Mouse (Mus musculus) brain, embryonic 14.5 days (tissue): ENCODE measurements at regions not wholly inside any gene's neighbourhood (a gene's known extent, or its start where the extent isn't known, plus 50 kb on each side); places are given as distances from the start of the nearest gene placed in this dataset.

Experiments
- CTCF ChIP-seq: fragments of 200-500 bp; IDR thresholded peaks from 2 replicates; pipeline ENCODE4 v1.5.1; 2012; ENCODE audit warnings: inconsistent platforms, mild to moderate bottlenecking, moderate library complexity, borderline replicate concordance; ENCODE audit not compliant: insufficient read depth, insufficient read length; ENCODE audit errors: extremely low read depth
- POLR2A ChIP-seq: fragments of 200-500 bp; IDR thresholded peaks from 2 replicates; pipeline ENCODE4 v1.6.1; 2012; ENCODE audit warnings: mild to moderate bottlenecking, inconsistent platforms, borderline replicate concordance; ENCODE audit not compliant: poor library complexity, insufficient read depth, insufficient read length, severe bottlenecking; ENCODE audit errors: extremely low read depth

DNA sequence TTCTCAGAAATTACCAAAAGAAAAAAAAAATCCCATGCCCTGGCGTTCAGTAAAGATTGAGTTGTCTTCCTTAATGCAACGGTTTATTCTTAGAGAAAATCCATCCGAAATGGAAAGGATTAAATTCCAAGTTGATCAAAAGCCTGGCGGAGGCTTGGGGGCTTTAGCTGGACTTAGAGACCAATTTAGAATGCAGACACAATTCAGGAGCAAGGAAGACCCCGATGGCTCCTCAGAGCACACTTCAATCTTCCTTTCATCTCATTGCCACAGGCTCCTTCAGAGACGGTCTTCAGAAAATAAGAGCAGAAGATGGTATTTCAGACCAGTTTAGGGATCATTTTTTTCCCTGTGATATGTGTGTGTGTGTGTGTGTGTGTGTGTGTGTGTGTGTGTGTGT is 171.8 kb downstream of the Ankrd50 start:
- no peak for TF ChIP-seq POLR2A
- TF ChIP-seq CTCF = no peak
